Mouse (Mus musculus) liver, embryonic 14.5 days (tissue): ENCODE data around the gene Rab21. TPM values are rescaled to one million over a fixed set of nuclear protein-coding genes. Genes with fewer than 3 reads are reported as not detected.
"Not testable (repeated sequence)": the region's sequence is repeated elsewhere in the genome, so short reads cannot be mapped to it uniquely, and the experiment has no call there.

ENCODE experiments used
- ATAC-seq: fragments of 200-750 bp; cut with Nextera tagmentation; 2 replicates; pipeline ENCODE4 v1.8.0; 2017; ENCODE audit warnings: moderate number of reproducible peaks, mild to moderate bottlenecking, moderate library complexity; ENCODE audit not compliant: insufficient read depth
- DNase-seq, 3 experiments: peaks; one replicate each; pipeline ENCODE4 v3.0.0-alpha.2; 2012 to 2013; ENCODE audit warnings: low read depth in 3 of 3, low spot score in 3 of 3
- H3K27ac ChIP-seq: fragments of 300-500 bp; sonication (generic); 2 replicates; pipeline ENCODE4 v1.5.1; 2014; ENCODE audit warnings: moderate library complexity, mild to moderate bottlenecking, control low read depth, inconsistent platforms
- H3K27me3 ChIP-seq: fragments of 300-500 bp; sonication (generic); 2 replicates; pipeline ENCODE4 v1.6.1; 2014; ENCODE audit warnings: mild to moderate bottlenecking, low read length, moderate library complexity; ENCODE audit not compliant: control insufficient read depth, insufficient read depth
- H3K36me3 ChIP-seq: fragments of 300-500 bp; sonication (generic); replicated peaks from 2 replicates; pipeline ENCODE4 v1.6.1; 2014; ENCODE audit warnings: low read depth; ENCODE audit not compliant: control insufficient read depth, insufficient read depth
- H3K4me1 ChIP-seq, 2 experiments: fragments of 200-500 bp in 1 of 2; fragments of 300-500 bp in 1 of 2; sonication (generic) in 1 of 2; replicated peaks; 2 replicates each; pipeline ENCODE4 v1.6.1; 2012 to 2014; ENCODE audit warnings: antibody characterized with exemption in 1 of 2, inconsistent platforms in 1 of 2, low read length in 1 of 2; ENCODE audit not compliant: control insufficient read depth in 2 of 2, insufficient read depth in 2 of 2
- H3K4me2 ChIP-seq: fragments of 300-500 bp; sonication (generic); 2 replicates; pipeline ENCODE4 v1.6.1; 2014; ENCODE audit warnings: low read depth, mild to moderate bottlenecking, control low read depth, moderate library complexity
- H3K4me3 ChIP-seq, 2 experiments: fragments of 200-500 bp in 1 of 2; fragments of 300-500 bp in 1 of 2; sonication (generic) in 1 of 2; 2 replicates each; pipeline ENCODE4 v1.5.1; 2012 to 2014; ENCODE audit warnings: low read depth in 2 of 2, low read length in 2 of 2, mild to moderate bottlenecking in 2 of 2, control low read depth in 1 of 2, inconsistent platforms in 1 of 2, moderate library complexity in 1 of 2; ENCODE audit not compliant: insufficient read depth in 1 of 2
- H3K9ac ChIP-seq: fragments of 300-500 bp; sonication (generic); replicated peaks from 2 replicates; pipeline ENCODE4 v1.6.1; 2014; ENCODE audit warnings: mild to moderate bottlenecking, control low read depth, moderate library complexity
- H3K9me3 ChIP-seq: fragments of 300-500 bp; sonication (generic); 2 replicates; pipeline ENCODE4 v1.6.1; 2016; ENCODE audit warnings: low read length, mixed read lengths; ENCODE audit not compliant: control insufficient read depth
- CTCF ChIP-seq: IDR thresholded peaks from 2 replicates; pipeline ENCODE4 v1.5.1; 2016; ENCODE audit warnings: antibody characterized with exemption, low read depth, control low read depth
- EP300 ChIP-seq: IDR thresholded peaks from 2 replicates; pipeline ENCODE4 v1.6.1; 2016; ENCODE audit warnings: antibody characterized with exemption, low read depth
- WGBS: fragments of 180-500 bp; shearing (Covaris S2); extraction: QIAGEN DNeasy Blood & Tissue Kit; methylation state at CpG from one replicate; pipeline ENCODE4 v1.1.7; 2014; ENCODE audit not compliant: insufficient replicate concordance; 5-methylcytosine and 5-hydroxymethylcytosine counted together
- polyA plus RNA-seq, 2 experiments: library from polyadenylated mRNA; depleted of rRNA in 1 of 2; stranded (reverse) in 1 of 2; unstranded in 1 of 2; fragments of >200 nt; fragmentation: Nextera tagmentation in 1 of 2; extraction: Ambion mirVana in 1 of 2; gene quantifications; 2 replicates each; pipeline versions ENCODE4 v1.2.1 to v1.2.3; 2012 to 2014

The Rab21 gene
- polyA plus RNA-seq, 2 experiments: 2.9 to 6.7 TPM

GRCm38 (mm10) chr10:115329010-115329530, 13.7 kb upstream of the Rab21 start:
- H3K4me3 ChIP-seq: no peak overlapping the region
- H3K9ac ChIP-seq: no peak overlapping the region
- H3K9me3 ChIP-seq: no peaks in the 10 kb centered on the region
- H3K4me2 ChIP-seq: no peak overlapping the region
- ATAC-seq: no peak
- TF ChIP-seq EP300 (no peak), CTCF (no peak)
- no peaks in the 10 kb centered on the region for H3K4me1 ChIP-seq
- no peaks in the 10 kb centered on the region for H3K36me3 ChIP-seq
- 53% methylated on average over 3 of the region's 3 CpGs for WGBS
- no peak for DNase-seq
- no peak overlapping the region for H3K27ac ChIP-seq
- no peaks in the 10 kb centered on the region for H3K27me3 ChIP-seq

- no peak overlapping the region for H3K4me3 ChIP-seq
- H3K4me1 ChIP-seq: no peaks in the 10 kb centered on the region
- WGBS: 44% methylated on average over 6 of the region's 6 CpGs
- H3K27ac ChIP-seq: no peak overlapping the region
- TF ChIP-seq EP300 (no peak), CTCF (no peak)
- no peaks in the 10 kb centered on the region for H3K27me3 ChIP-seq
- H3K4me2 ChIP-seq: no peak overlapping the region
- H3K9me3 ChIP-seq: no peaks in the 10 kb centered on the region
- DNase-seq (no peak), ATAC-seq (no peak)
- H3K36me3 ChIP-seq: no peaks in the 10 kb centered on the region
- H3K9ac ChIP-seq: no peak overlapping the region
Observed at GRCm38 (mm10) chr10:115328514-115328913, 13.1 kb upstream of the Rab21 start.

- Histone ChIP-seq H3K4me2 (no peak overlapping the region), H3K27ac (no peak overlapping the region), H3K4me3 (no peak overlapping the region), H3K9me3 (no peaks in the 10 kb centered on the region), H3K9ac (no peak overlapping the region), H3K36me3 (no peaks in the 10 kb centered on the region), H3K4me1 (no peaks in the 10 kb centered on the region), H3K27me3 (no peaks in the 10 kb centered on the region; the same call in 1 of the 2 replicates)
- TF ChIP-seq CTCF (peak; percentile 78), EP300 (no peak)
- 7% methylated on average over 6 of the region's 6 CpGs for WGBS
- DNase-seq (peak; percentile 42 to 52 (median 43)), ATAC-seq (no peak)
Observed at GRCm38 (mm10) chr10:115323295-115323694, 7.9 kb upstream of the Rab21 start.

- H3K27ac ChIP-seq: no peak overlapping the region
- no peak overlapping the region for H3K4me3 ChIP-seq
- TF ChIP-seq CTCF: no peak
- TF ChIP-seq EP300: no peak
- no peak overlapping the region for H3K9ac ChIP-seq
- no peaks in the 10 kb centered on the region for H3K9me3 ChIP-seq
- no peak overlapping the region for H3K4me2 ChIP-seq
- ATAC-seq: no peak
- peaks cover 0 to 1% of the 10 kb centered on the region in 2 experiments; a peak in 3 of 4 replicates for H3K4me1 ChIP-seq
- WGBS: 38% methylated on average over 5 of the region's 5 CpGs
- H3K27me3 ChIP-seq: no peaks in the 10 kb centered on the region; the same call in 1 of the 2 replicates
- DNase-seq: no peak
- H3K36me3 ChIP-seq: no peaks in the 10 kb centered on the region
Observed at GRCm38 (mm10) chr10:115321317-115322035, 6.1 kb upstream of the Rab21 start.

- not testable (repeated sequence) for H3K4me3 ChIP-seq, H3K4me2 ChIP-seq, ATAC-seq, DNase-seq, H3K27me3 ChIP-seq, H3K9ac ChIP-seq, H3K27ac ChIP-seq, H3K9me3 ChIP-seq, H3K36me3 ChIP-seq
- 44% methylated on average over 3 of the region's 3 CpGs for WGBS
- H3K4me1 ChIP-seq: peaks cover 7 to 13% of the 10 kb centered on the region in 2 experiments
Observed at GRCm38 (mm10) chr10:115318388-115318787, 3.0 kb upstream of the Rab21 start.
